Mouse (Mus musculus) adrenal gland, adult 8-10 months (tissue): ENCODE data around the gene Rb1. TPM values are rescaled to one million over a fixed set of nuclear protein-coding genes. Genes with fewer than 3 reads are reported as not detected.

ENCODE experiments used
- DNase-seq: peaks from one replicate; pipeline ENCODE4 v3.0.0; 2022
- total RNA-seq, 4 experiments: library from RNA; stranded (reverse); gene quantifications; 2 replicates each; pipeline ENCODE4 v1.2.4; 2022

Rb1 gene
- total RNA-seq, 4 experiments from 2014 or later = 13.3 to 30.4 (median 20.9) TPM

- no peak for DNase-seq
Observed at GRCm38 (mm10) chr14:73204016-73204415, 121.6 kb downstream of the Rb1 start.

GRCm38 (mm10) chr14:73201447-73201846 lies 124.2 kb downstream of the Rb1 start:
- no peak for DNase-seq

- DNase-seq = no peak
Observed at GRCm38 (mm10) chr14:73199058-73199457, 126.6 kb downstream of the Rb1 start.

- no peak for DNase-seq
Observed at GRCm38 (mm10) chr14:73186875-73187274, 138.7 kb downstream of the Rb1 start.

- no peak for DNase-seq
Observed at GRCm38 (mm10) chr14:73181144-73181543, 144.5 kb downstream of the Rb1 start.

GRCm38 (mm10) chr14:73180671-73181070 lies 145.0 kb downstream of the Rb1 start:
- DNase-seq = no peak

- no peak for DNase-seq
Observed at GRCm38 (mm10) chr14:73179221-73179681, 146.4 kb downstream of the Rb1 start.

- DNase-seq = no peak
Observed at GRCm38 (mm10) chr14:73177961-73178360, 147.7 kb downstream of the Rb1 start.

- no peak for DNase-seq
Observed at GRCm38 (mm10) chr14:73176266-73176665, 149.4 kb downstream of the Rb1 start.

GRCm38 (mm10) chr14:73175814-73176213 lies 149.8 kb downstream of the Rb1 start:
- DNase-seq = no peak

GRCm38 (mm10) chr14:73175031-73175430 lies 150.6 kb downstream of the Rb1 start:
- DNase-seq = no peak

GRCm38 (mm10) chr14:73174091-73174995 lies 151.3 kb downstream of the Rb1 start:
- DNase-seq = no peak

- DNase-seq = no peak
Observed at GRCm38 (mm10) chr14:73173662-73174061, 152.0 kb downstream of the Rb1 start.

GRCm38 (mm10) chr14:73172196-73173011 lies 153.2 kb downstream of the Rb1 start:
- DNase-seq = no peak

GRCm38 (mm10) chr14:73169926-73170844 lies 155.4 kb downstream of the Rb1 start:
- DNase-seq = no peak

GRCm38 (mm10) chr14:73168605-73169004 lies 157.0 kb downstream of the Rb1 start:
- no peak for DNase-seq

- DNase-seq = no peak
Observed at GRCm38 (mm10) chr14:73165136-73165535, 160.5 kb downstream of the Rb1 start.

GRCm38 (mm10) chr14:73163363-73163998 lies 162.1 kb downstream of the Rb1 start:
- no peak for DNase-seq

- DNase-seq = no peak
Observed at GRCm38 (mm10) chr14:73162192-73162800, 163.3 kb downstream of the Rb1 start.

- DNase-seq = no peak
Observed at GRCm38 (mm10) chr14:73161303-73161702, 164.3 kb downstream of the Rb1 start.

- DNase-seq = no peak
Observed at GRCm38 (mm10) chr14:73148125-73148524, 177.5 kb downstream of the Rb1 start.
